Mouse (Mus musculus) MEL (cell line): Measurements from ENCODE around the gene Dnaic2. TPM values are rescaled to one million over a fixed set of nuclear protein-coding genes. Genes with fewer than 3 reads are reported as not detected.

ENCODE experiments used
- DNase-seq: peaks from one replicate; pipeline ENCODE4 v3.0.0; 2011; ENCODE audit warnings: low read depth, low spot score
- H3K27ac ChIP-seq: 2 replicates; pipeline ENCODE4 v1.5.1; 2012; ENCODE audit warnings: low read depth, mild to moderate bottlenecking, control low read depth, low read length, moderate library complexity; ENCODE audit not compliant: control insufficient read depth
- H3K27me3 ChIP-seq, 2 experiments: fragments of 150-350 bp in 1 of 2; sonication (generic) in 1 of 2; 2 replicates each; pipeline ENCODE4 v1.6.1; 2012; ENCODE audit warnings: low read length in 2 of 2, mild to moderate bottlenecking in 2 of 2, improper control_type of control experiment in 1 of 2, moderate library complexity in 1 of 2; ENCODE audit not compliant: insufficient read depth in 2 of 2, control insufficient read depth in 1 of 2
- H3K36me3 ChIP-seq, 2 experiments: 2 replicates each; pipeline ENCODE4 v1.6.1; 2012 to 2014; ENCODE audit warnings: low read length in 2 of 2, improper control_type of control experiment in 1 of 2, inconsistent platforms in 1 of 2, mild to moderate bottlenecking in 1 of 2; ENCODE audit not compliant: insufficient read depth in 2 of 2, control insufficient read depth in 1 of 2
- H3K4me1 ChIP-seq, 2 experiments: fragments of 150-350 bp in 1 of 2; sonication (generic) in 1 of 2; 2 replicates each; pipeline ENCODE4 v1.6.1; 2012; ENCODE audit warnings: low read length in 2 of 2, improper control_type of control experiment in 1 of 2, mild to moderate bottlenecking in 1 of 2; ENCODE audit not compliant: insufficient read depth in 2 of 2, control insufficient read depth in 1 of 2
- H3K4me3 ChIP-seq, 2 experiments: fragments of 150-350 bp in 1 of 2; sonication (generic) in 1 of 2; 2 replicates each; pipeline ENCODE4 v1.5.1; 2012; ENCODE audit warnings: low read depth in 2 of 2, low read length in 2 of 2, mild to moderate bottlenecking in 2 of 2, moderate library complexity in 2 of 2, control low read depth in 1 of 2, improper control_type of control experiment in 1 of 2; ENCODE audit not compliant: control insufficient read depth in 1 of 2, insufficient read depth in 1 of 2
- H3K79me2 ChIP-seq: 2 replicates; pipeline ENCODE4 v1.6.1; 2012; ENCODE audit warnings: mild to moderate bottlenecking, low read length, moderate library complexity; ENCODE audit not compliant: control insufficient read depth, poor library complexity, insufficient read depth
- H3K9ac ChIP-seq: 2 replicates; pipeline ENCODE4 v1.6.1; 2012; ENCODE audit warnings: low read depth, mild to moderate bottlenecking, control low read depth, low read length, moderate library complexity; ENCODE audit not compliant: control insufficient read depth, poor library complexity, severe bottlenecking
- H3K9me3 ChIP-seq: fragments of 150-350 bp; sonication (generic); replicated peaks from 2 replicates; pipeline ENCODE4 v1.6.1; 2012; ENCODE audit warnings: mild to moderate bottlenecking, low read length, improper control_type of control experiment, moderate library complexity; ENCODE audit not compliant: insufficient read depth
- BHLHE40 ChIP-seq: IDR thresholded peaks from 2 replicates; pipeline ENCODE4 v1.6.1; 2012; ENCODE audit warnings: low read depth, mild to moderate bottlenecking, inconsistent platforms, low read length, improper control_type of control experiment, borderline replicate concordance
- CHD1 ChIP-seq: IDR thresholded peaks from 2 replicates; pipeline ENCODE4 v1.6.1; 2012; ENCODE audit warnings: low read depth, mild to moderate bottlenecking, inconsistent platforms, low read length, improper control_type of control experiment
- EP300 ChIP-seq, 2 experiments: IDR thresholded peaks; 2 replicates each; pipeline ENCODE4 v1.6.1; 2011; ENCODE audit warnings: improper control_type of control experiment in 2 of 2, low read length in 2 of 2, low read depth in 1 of 2, mild to moderate bottlenecking in 1 of 2
- ETS1 ChIP-seq: IDR thresholded peaks from 2 replicates; pipeline ENCODE4 v1.6.1; 2012; ENCODE audit warnings: low read depth, mild to moderate bottlenecking, inconsistent platforms, low read length, improper control_type of control experiment, moderate library complexity
- JUND ChIP-seq: IDR thresholded peaks from 2 replicates; pipeline ENCODE4 v1.6.1; 2011; ENCODE audit warnings: low read depth, mild to moderate bottlenecking, improper control_type of control experiment, low read length
- KAT2A ChIP-seq: conservative IDR thresholded peaks from 2 replicates; pipeline ENCODE4 v1.6.1; 2012; ENCODE audit warnings: low read depth, low read length, improper control_type of control experiment, inconsistent platforms
- MEF2A ChIP-seq: IDR thresholded peaks from 2 replicates; pipeline ENCODE4 v1.6.1; 2014; ENCODE audit warnings: low read depth, mild to moderate bottlenecking, inconsistent platforms, low read length, improper control_type of control experiment; ENCODE audit not compliant: poor library complexity, insufficient replicate concordance, severe bottlenecking; ENCODE audit errors: extremely low read depth
- MXI1 ChIP-seq: IDR thresholded peaks from 2 replicates; pipeline ENCODE4 v1.6.1; 2011; ENCODE audit warnings: mild to moderate bottlenecking, low read depth, low read length, improper control_type of control experiment
- MYB ChIP-seq: IDR thresholded peaks from 2 replicates; pipeline ENCODE4 v1.6.1; 2011; ENCODE audit warnings: mild to moderate bottlenecking, low read depth, low read length, improper control_type of control experiment
- NELFE ChIP-seq: IDR thresholded peaks from 2 replicates; pipeline ENCODE4 v1.6.1; 2011; ENCODE audit warnings: low read depth, low read length, improper control_type of control experiment
- POLR2AphosphoS2 ChIP-seq: IDR thresholded peaks from 2 replicates; pipeline ENCODE4 v1.6.1; 2011; ENCODE audit warnings: low read length, improper control_type of control experiment
- RAD21 ChIP-seq: IDR thresholded peaks from 2 replicates; pipeline ENCODE4 v1.6.1; 2011; ENCODE audit warnings: mild to moderate bottlenecking, low read depth, low read length, improper control_type of control experiment
- SIN3A ChIP-seq: IDR thresholded peaks from 2 replicates; pipeline ENCODE4 v1.6.1; 2012; ENCODE audit warnings: low read length, improper control_type of control experiment, inconsistent platforms
- SMC3 ChIP-seq: IDR thresholded peaks from 2 replicates; pipeline ENCODE4 v1.6.1; 2011; ENCODE audit warnings: low read depth, low read length, improper control_type of control experiment
- TAL1 ChIP-seq: IDR thresholded peaks from 2 replicates; pipeline ENCODE4 v1.6.1; 2012; ENCODE audit warnings: mild to moderate bottlenecking, inconsistent platforms, low read length, moderate library complexity, mixed read lengths
- TCF12 ChIP-seq: IDR thresholded peaks from 2 replicates; pipeline ENCODE4 v1.6.1; 2014; ENCODE audit warnings: low read depth, mild to moderate bottlenecking, inconsistent platforms, low read length, improper control_type of control experiment, moderate library complexity
- USF2 ChIP-seq, 2 experiments: IDR thresholded peaks; 2 replicates each; pipeline ENCODE4 v1.6.1; 2011 to 2012; ENCODE audit warnings: improper control_type of control experiment in 2 of 2, low read length in 2 of 2, borderline replicate concordance in 1 of 2, inconsistent platforms in 1 of 2, low read depth in 1 of 2, mild to moderate bottlenecking in 1 of 2; ENCODE audit not compliant: insufficient read depth in 1 of 2
- ZKSCAN1 ChIP-seq: IDR thresholded peaks from 2 replicates; pipeline ENCODE4 v1.6.1; 2012; ENCODE audit warnings: low read depth, mild to moderate bottlenecking, inconsistent platforms, low read length, improper control_type of control experiment, moderate library complexity
- polyA plus RNA-seq, 2 experiments: library from polyadenylated mRNA; stranded (reverse) in 1 of 2; unstranded in 1 of 2; fragments of >175 nt in 1 of 2; fragments of >200 nt in 1 of 2; gene quantifications; 2 replicates each; pipeline versions ENCODE4 v1.2.1 to v1.2.4; 2012; ENCODE audit warnings: low replicate concordance in 2 of 2, low read depth in 1 of 2; ENCODE audit not compliant: insufficient read length in 2 of 2, insufficient read depth in 1 of 2, missing spikeins in 1 of 2
- total RNA-seq: library from RNA; depleted of rRNA; stranded (reverse); fragments of 300-350 nt; gene quantifications from 2 replicates; pipeline ENCODE4 v1.2.3, GENCODE M21; 2012

Gene Dnaic2
- total and polyA plus RNA-seq, 3 experiments: not detected

GRCm38 (mm10) chr11:114791891-114792411 lies 64.7 kb downstream of the Dnaic2 start:
- Histone ChIP-seq H3K4me3 (no peak overlapping the region), H3K79me2 (no peaks in the 10 kb centered on the region), H3K27ac (no peak overlapping the region), H3K36me3 (no peaks in the 10 kb centered on the region), H3K27me3 (no peaks in the 10 kb centered on the region), H3K4me1 (no peaks in the 10 kb centered on the region), H3K9ac (no peak overlapping the region), H3K9me3 (no peaks in the 10 kb centered on the region)
- no peak for TF ChIP-seq BHLHE40
- no peak for TF ChIP-seq NELFE
- no peak for TF ChIP-seq SMC3
- no peak for TF ChIP-seq ZKSCAN1
- no peak for TF ChIP-seq SIN3A
- no peak for TF ChIP-seq CHD1
- TF ChIP-seq EP300 (IDR thresholded peaks at IDR 0.05; ENCODE audit: low read depth in 1 of 2, low read length in 2 of 2): no peak
- no peak for TF ChIP-seq ETS1
- no peak for TF ChIP-seq POLR2AphosphoS2
- no peak for TF ChIP-seq TAL1
- TF ChIP-seq JUND: no peak
- no peak for TF ChIP-seq MEF2A
- TF ChIP-seq KAT2A: no peak
- TF ChIP-seq RAD21: no peak
- no peak for DNase-seq

GRCm38 (mm10) chr11:114792931-114793494 lies 65.8 kb downstream of the Dnaic2 start:
- no peaks in the 10 kb centered on the region for H3K79me2 ChIP-seq
- no peak for TF ChIP-seq ZKSCAN1
- TF ChIP-seq MXI1: no peak
- TF ChIP-seq MEF2A: no peak
- TF ChIP-seq RAD21: no peak
- no peak for TF ChIP-seq JUND
- TF ChIP-seq NELFE: no peak
- TF ChIP-seq USF2 (IDR thresholded peaks at IDR 0.05; ENCODE audit: borderline replicate concordance in 1 of 2, insufficient read depth in 1 of 2, low read depth in 1 of 2, low read length in 2 of 2): no peak
- TF ChIP-seq SIN3A: no peak
- no peak for TF ChIP-seq TCF12
- no peak for TF ChIP-seq MYB
- no peaks in the 10 kb centered on the region for H3K4me1 ChIP-seq
- no peaks in the 10 kb centered on the region for H3K27me3 ChIP-seq
- no peak overlapping the region for H3K4me3 ChIP-seq
- no peak overlapping the region for H3K9ac ChIP-seq
- DNase-seq: no peak
- no peak overlapping the region for H3K27ac ChIP-seq
- H3K36me3 ChIP-seq: no peaks in the 10 kb centered on the region
- no peaks in the 10 kb centered on the region for H3K9me3 ChIP-seq
